Mouse (Mus musculus): ENCODE data around the gene Il17re. TPM values are rescaled to one million over a fixed set of nuclear protein-coding genes. Genes with fewer than 3 reads are reported as not detected.
A peak's percentile ranks its signal among the peaks of the same experiment; 100 is the strongest.

Il17re gene
- polyA plus RNA-seq, 1 experiment from 2014 or later = 6.5 TPM

- Histone ChIP-seq H3K9ac (no peak overlapping the region), H3K4me1 (no peaks in the 10 kb centered on the region), H3K4me3 (no peak overlapping the region), H3K27ac (no peak overlapping the region), H3K36me3 (no peaks in the 10 kb centered on the region), H3K9me3 (peaks cover 4% of the 10 kb centered on the region), H3K27me3 (no peaks in the 10 kb centered on the region), H3K4me2 (replicated peaks) (no peak overlapping the region)
- 51% methylated on average over 3 of the region's 3 CpGs for WGBS
- ATAC-seq (ENCODE audit: low FRiP score, low read depth) = no peak
Measured at GRCm38 (mm10) chr6:113431801-113432200, 26.5 kb upstream of the Il17re start.

- no peak for ATAC-seq (ENCODE audit: low FRiP score, low read depth)
- no peak overlapping the region for H3K27ac ChIP-seq
- H3K36me3 ChIP-seq = no peaks in the 10 kb centered on the region
- no peaks in the 10 kb centered on the region for H3K4me1 ChIP-seq
- no peak overlapping the region for H3K9ac ChIP-seq
- 76% methylated on average over 3 of the region's 3 CpGs for WGBS
- no peaks in the 10 kb centered on the region for H3K9me3 ChIP-seq
- no peaks in the 10 kb centered on the region for H3K27me3 ChIP-seq
- no peak overlapping the region for H3K4me3 ChIP-seq
- H3K4me2 ChIP-seq (replicated peaks) = no peak overlapping the region
Measured at GRCm38 (mm10) chr6:113433661-113434060, 24.6 kb upstream of the Il17re start.

- Histone ChIP-seq H3K36me3 (no peaks in the 10 kb centered on the region), H3K27me3 (no peaks in the 10 kb centered on the region), H3K27ac (no peak overlapping the region), H3K4me3 (no peak overlapping the region), H3K9me3 (no peaks in the 10 kb centered on the region), H3K9ac (no peak overlapping the region), H3K4me1 (no peaks in the 10 kb centered on the region), H3K4me2 (replicated peaks) (no peak overlapping the region)
- no peak for ATAC-seq (ENCODE audit: low FRiP score, low read depth)
- 72% methylated on average over 7 of the region's 7 CpGs for WGBS
Measured at GRCm38 (mm10) chr6:113434691-113435090, 23.6 kb upstream of the Il17re start.

GRCm38 (mm10) chr6:113435664-113436205, 22.5 kb upstream of the Il17re start, which contains the start of gene Cidec:
Cidec (minus strand) TSS chr6:113435760.
- Histone ChIP-seq H3K27ac (no peak within 1 kb of the TSS), H3K27me3 (no peaks in the 10 kb centered on the region), H3K9ac (no peak within 1 kb of the TSS), H3K4me3 (no peak within 1 kb of the TSS), H3K9me3 (no peaks in the 10 kb centered on the region), H3K4me1 (no peaks in the 10 kb centered on the region), H3K36me3 (no peaks in the 10 kb centered on the region), H3K4me2 (replicated peaks) (no peak within 1 kb of the TSS)
- no peak for ATAC-seq (ENCODE audit: low FRiP score, low read depth)
- 73% methylated on average over 9 of the region's 9 CpGs for WGBS

GRCm38 (mm10) chr6:113437135-113437534, 21.1 kb upstream of the Il17re start:
- ATAC-seq (ENCODE audit: low FRiP score, low read depth) = no peak
- Histone ChIP-seq H3K4me3 (no peak overlapping the region), H3K9ac (no peak overlapping the region), H3K27ac (no peak overlapping the region), H3K4me1 (no peaks in the 10 kb centered on the region), H3K4me2 (replicated peaks) (no peak overlapping the region), H3K9me3 (no peaks in the 10 kb centered on the region), H3K36me3 (no peaks in the 10 kb centered on the region), H3K27me3 (no peaks in the 10 kb centered on the region)
- 75% methylated on average over 12 of the region's 12 CpGs for WGBS

- H3K27me3 ChIP-seq = no peaks in the 10 kb centered on the region
- no peak for ATAC-seq (ENCODE audit: low FRiP score, low read depth)
- H3K4me1 ChIP-seq = peaks cover 8% of the 10 kb centered on the region
- no peaks in the 10 kb centered on the region for H3K36me3 ChIP-seq
- no peak overlapping the region for H3K9ac ChIP-seq
- H3K27ac ChIP-seq = no peak overlapping the region
- 62% methylated on average over 12 of the region's 12 CpGs for WGBS
- H3K4me2 ChIP-seq (replicated peaks) = no peak overlapping the region
- H3K9me3 ChIP-seq = no peaks in the 10 kb centered on the region
- no peak overlapping the region for H3K4me3 ChIP-seq
Measured at GRCm38 (mm10) chr6:113438721-113439430, 19.4 kb upstream of the Il17re start.

- Histone ChIP-seq H3K9ac (no peak overlapping the region), H3K36me3 (peaks cover 3% of the 10 kb centered on the region; the same call in 1 of the 2 replicates), H3K4me3 (no peak overlapping the region), H3K9me3 (no peaks in the 10 kb centered on the region), H3K4me2 (replicated peaks) (no peak overlapping the region), H3K27me3 (no peaks in the 10 kb centered on the region), H3K27ac (no peak overlapping the region), H3K4me1 (peaks cover 8% of the 10 kb centered on the region)
- 77% methylated on average over 3 of the region's 3 CpGs for WGBS
- no peak for ATAC-seq (ENCODE audit: low FRiP score, low read depth)
Measured at GRCm38 (mm10) chr6:113440686-113441085, 17.6 kb upstream of the Il17re start.

- Histone ChIP-seq H3K9ac (no peak overlapping the region), H3K4me2 (replicated peaks) (no peak overlapping the region), H3K27ac (no peak overlapping the region), H3K27me3 (no peaks in the 10 kb centered on the region), H3K9me3 (no peaks in the 10 kb centered on the region), H3K4me3 (no peak overlapping the region), H3K4me1 (peaks cover 8% of the 10 kb centered on the region), H3K36me3 (peaks cover 6% of the 10 kb centered on the region)
- WGBS = 52% methylated on average over 7 of the region's 7 CpGs
- no peak for ATAC-seq (ENCODE audit: low FRiP score, low read depth)
Measured at GRCm38 (mm10) chr6:113441147-113441680, 17.1 kb upstream of the Il17re start.

GRCm38 (mm10) chr6:113442087-113442441, 16.2 kb upstream of the Il17re start:
- Histone ChIP-seq H3K4me2 (replicated peaks) (peak overlapping the region; percentile 87), H3K27ac (0 out of 2 replicates have a peak overlapping the region, but pooled peaks have one; percentile 15), H3K9ac (peak overlapping the region; percentile 97), H3K36me3 (peaks cover 15% of the 10 kb centered on the region), H3K4me1 (peaks cover 8% of the 10 kb centered on the region), H3K4me3 (peak overlapping the region; percentile 98), H3K27me3 (no peaks in the 10 kb centered on the region), H3K9me3 (no peaks in the 10 kb centered on the region)
- ATAC-seq (ENCODE audit: low FRiP score, low read depth) = peak; percentile 16; the same call in 1 of the 2 replicates
- 41% methylated on average over 9 of the region's 9 CpGs for WGBS

GRCm38 (mm10) chr6:113442442-113443090, 15.7 kb upstream of the Il17re start, which contains the start of gene Jagn1:
Jagn1 (plus strand) TSS chr6:113442569.
- under 1% methylated on average over 45 of the region's 45 CpGs for WGBS

GRCm38 (mm10) chr6:113443091-113443490, 15.2 kb upstream of the Il17re start:
- H3K27ac ChIP-seq = 0 out of 2 replicates have a peak overlapping the region, but pooled peaks have one; percentile 70
- peaks cover 25% of the 10 kb centered on the region for H3K36me3 ChIP-seq
- no peaks in the 10 kb centered on the region for H3K9me3 ChIP-seq
- H3K4me2 ChIP-seq (replicated peaks) = peak overlapping the region; percentile 87
- H3K4me3 ChIP-seq = peak overlapping the region; percentile 98
- 47% methylated on average over 12 of the region's 12 CpGs for WGBS
- no peak for ATAC-seq (ENCODE audit: low FRiP score, low read depth)
- H3K4me1 ChIP-seq = peaks cover 8% of the 10 kb centered on the region
- H3K27me3 ChIP-seq = no peaks in the 10 kb centered on the region
- H3K9ac ChIP-seq = peak overlapping the region; percentile 97

More at GRCm38 (mm10) chr6:113442442-113443090, 15.7 kb upstream of the Il17re start, which contains the start of gene Jagn1:
- Histone ChIP-seq H3K27me3 (no peaks in the 10 kb centered on the region), H3K4me3 (peak within 1 kb of the TSS; percentile 98), H3K4me2 (replicated peaks) (peak within 1 kb of the TSS; percentile 87), H3K9ac (peak within 1 kb of the TSS; percentile 97), H3K27ac (peak within 1 kb of the TSS; percentile 70; the same call in 1 of the 2 replicates), H3K4me1 (peaks cover 8% of the 10 kb centered on the region), H3K36me3 (peaks cover 20% of the 10 kb centered on the region), H3K9me3 (no peaks in the 10 kb centered on the region)
- peak; percentile 95 for ATAC-seq (ENCODE audit: low FRiP score, low read depth)
